8 mouse cellular contexts compared by ENCODE assay signal in genomic region chr8:72491680-72492621, GRCm38 (mm10). TPM values are rescaled to one million over a fixed set of nuclear protein-coding genes. Genes with fewer than 3 reads are reported as not detected.
DNase-seq lines count a peak whose midpoint lies in the region; ATAC-seq and TF ChIP-seq lines count a peak whose summit lies in the region.

Slc35e1 (minus strand) TSS chr8:72492614.

- WGBS in bone marrow, adult 2 months: 1% methylated on average over 97 of the region's 98 CpGs
- WGBS in forebrain, embryonic 16.5 days: under 1% methylated on average over 93 of the region's 98 CpGs

- peaks cover 3% of the 10 kb centered on the region; the same call in 1 of the 2 replicates for H3K36me3 ChIP-seq in forebrain, embryonic 16.5 days (ENCODE audit: control insufficient read depth, insufficient read depth)

- TF ChIP-seq POLR2A in bone marrow, adult 2 months (IDR thresholded peaks at IDR 0.05; ENCODE audit: borderline replicate concordance, control insufficient read depth, low read depth, low read length): peak; percentile 37; the same call in 1 of the 2 replicates

- peak; percentile 52 for ATAC-seq in forebrain, embryonic 16.5 days
- peak; percentile 40 to 47 for ATAC-seq in hematopoietic stem cell, adult 5-6 weeks (replicated peaks in 1 of 2; ENCODE audit: insufficient read depth in 1 of 2, low FRiP score in 2 of 2, low TSS enrichment in 1 of 2, low read depth in 1 of 2, poor library complexity in 2 of 2, severe bottlenecking in 2 of 2)

- peak within 1 kb of the TSS; percentile 79 for H3K27ac ChIP-seq in layer of hippocampus, adult 2 months
- peak within 1 kb of the TSS; percentile 96 for H3K27ac ChIP-seq in bone marrow, adult 2 months (ENCODE audit: control insufficient read depth, insufficient read depth, low read depth, low read length, poor library complexity)
- peak within 1 kb of the TSS; percentile 79 for H3K27ac ChIP-seq in forebrain, embryonic 16.5 days (ENCODE audit: low read length)

- H3K9ac ChIP-seq in forebrain, embryonic 16.5 days (replicated peaks; ENCODE audit: low read depth, low read length): peak within 1 kb of the TSS; percentile 78

- no peaks in the 10 kb centered on the region for H3K27me3 ChIP-seq in forebrain, embryonic 16.5 days (replicated peaks; ENCODE audit: control insufficient read depth, insufficient read depth, low read length)

- TF ChIP-seq CTCF in layer of hippocampus, adult 2 months (conservative IDR thresholded peaks at IDR 0.05): no peak
- TF ChIP-seq CTCF in bone marrow, adult 2 months (IDR thresholded peaks at IDR 0.05; ENCODE audit: control insufficient read depth, insufficient read depth, low read length): no peak

- DNase-seq in layer of hippocampus, adult 2 months (ENCODE audit: low spot score in 2 of 2): peak in 1 of 2 experiments; percentile 34
- DNase-seq in layer of hippocampus, adult 9-11 months: no peak
- DNase-seq in layer of hippocampus, postnatal 25 days (ENCODE audit: extremely low spot score in 1 of 2, low spot score in 1 of 2): peak in 1 of 2 experiments; percentile 23
- DNase-seq in lung, postnatal 36 days: peak; percentile 33
- peak; percentile 61 to 63 for DNase-seq in right cerebral cortex, postnatal 10 days (ENCODE audit: low spot score in 2 of 2)

- peaks cover 13% of the 10 kb centered on the region; the same call in 1 of the 2 replicates for H3K4me1 ChIP-seq in bone marrow, adult 2 months (ENCODE audit: control insufficient read depth, insufficient read depth, low read length)
- H3K4me1 ChIP-seq in forebrain, embryonic 16.5 days (replicated peaks; ENCODE audit: control insufficient read depth, insufficient read depth, low read length): peaks cover 26% of the 10 kb centered on the region

- no peaks in the 10 kb centered on the region for H3K9me3 ChIP-seq in forebrain, embryonic 16.5 days (ENCODE audit: control insufficient read depth, low read length)

- peak within 1 kb of the TSS; percentile 81 for H3K4me3 ChIP-seq in layer of hippocampus, adult 2 months
- H3K4me3 ChIP-seq in bone marrow, adult 2 months (replicated peaks; ENCODE audit: control insufficient read depth, low read depth, low read length): peak within 1 kb of the TSS; percentile 88
- H3K4me3 ChIP-seq in forebrain, embryonic 16.5 days (replicated peaks; ENCODE audit: low read length): peak within 1 kb of the TSS; percentile 79

- H3K4me2 ChIP-seq in forebrain, embryonic 16.5 days (ENCODE audit: low read length): peak within 1 kb of the TSS; percentile 90

RNA-seq across cellular contexts. Expression of gene Slc35e1, which starts in this region (rescaled TPM):
- total RNA-seq in layer of hippocampus, adult 2 months (2021): 10 to 100 TPM; 45.2 to 48.2 TPM
- 10.3 and 23.6 TPM in 2 replicates for polyA plus RNA-seq in bone marrow, adult 2 months (2011; ENCODE audit: insufficient read depth, insufficient read length, low replicate concordance, missing spikeins)
- 9.8 and 10.2 TPM in 2 replicates for polyA plus RNA-seq in forebrain, embryonic 16.5 days (2015; fragmentation: Nextera tagmentation; extraction: Ambion mirVana)
- 25.3 and 30.0 TPM in 2 replicates for total RNA-seq in hematopoietic stem cell, adult 5-6 weeks (2017)
- 10 to 100 TPM; 45.9 to 51.1 TPM for total RNA-seq in layer of hippocampus, postnatal 25 days (2021)
